Mouse (Mus musculus): Measurements from ENCODE around the gene Naglu.

The Naglu gene

GRCm38 (mm10) chr11:101069391-101070188 lies at the start of gene Naglu:
Gene Naglu (plus strand): TSS chr11:101070012.
- peak; percentile 94 for DNase-seq (ENCODE audit: low spot score in 2 of 2)

- no peak for DNase-seq (ENCODE audit: low spot score in 2 of 2)
Measured at GRCm38 (mm10) chr11:101023371-101023770, 46.4 kb upstream of the Naglu start.

GRCm38 (mm10) chr11:101024001-101024400 lies 45.8 kb upstream of the Naglu start:
- DNase-seq (ENCODE audit: low spot score in 2 of 2), result no peak

- no peak for DNase-seq (ENCODE audit: low spot score in 2 of 2)
Measured at GRCm38 (mm10) chr11:101027121-101027520, 42.7 kb upstream of the Naglu start.

- DNase-seq (ENCODE audit: low spot score in 2 of 2), result no peak
Measured at GRCm38 (mm10) chr11:101029320-101029719, 40.5 kb upstream of the Naglu start.

- no peak for DNase-seq (ENCODE audit: low spot score in 2 of 2)
Measured at GRCm38 (mm10) chr11:101030136-101030807, 39.5 kb upstream of the Naglu start.

GRCm38 (mm10) chr11:101030808-101031156 lies 39.0 kb upstream of the Naglu start:
- DNase-seq (ENCODE audit: low spot score in 2 of 2), result no peak

GRCm38 (mm10) chr11:101031470-101031869 lies 38.3 kb upstream of the Naglu start:
- DNase-seq (ENCODE audit: low spot score in 2 of 2), result no peak

GRCm38 (mm10) chr11:101033856-101034500 lies 35.8 kb upstream of the Naglu start:
- DNase-seq (ENCODE audit: low spot score in 2 of 2), result no peak

- DNase-seq (ENCODE audit: low spot score in 2 of 2), result no peak
Measured at GRCm38 (mm10) chr11:101034614-101035327, 35.0 kb upstream of the Naglu start.

GRCm38 (mm10) chr11:101035328-101035695 lies 34.5 kb upstream of the Naglu start:
- no peak for DNase-seq (ENCODE audit: low spot score in 2 of 2)

GRCm38 (mm10) chr11:101037795-101038194 lies 32.0 kb upstream of the Naglu start:
- no peak for DNase-seq (ENCODE audit: low spot score in 2 of 2)

GRCm38 (mm10) chr11:101045826-101046225 lies 24.0 kb upstream of the Naglu start:
- DNase-seq (ENCODE audit: low spot score in 2 of 2), result no peak

- no peak for DNase-seq (ENCODE audit: low spot score in 2 of 2)
Measured at GRCm38 (mm10) chr11:101046440-101046839, 23.4 kb upstream of the Naglu start.

- DNase-seq (ENCODE audit: low spot score in 2 of 2), result no peak
Measured at GRCm38 (mm10) chr11:101047502-101047901, 22.3 kb upstream of the Naglu start.

- DNase-seq (ENCODE audit: low spot score in 2 of 2), result no peak
Measured at GRCm38 (mm10) chr11:101050359-101050758, 19.5 kb upstream of the Naglu start.

GRCm38 (mm10) chr11:101051051-101051493 lies 18.7 kb upstream of the Naglu start:
- peak in 1 of 2 experiments; percentile 53 for DNase-seq (ENCODE audit: low spot score in 2 of 2)

GRCm38 (mm10) chr11:101051617-101052016 lies 18.2 kb upstream of the Naglu start:
- no peak for DNase-seq (ENCODE audit: low spot score in 2 of 2)

GRCm38 (mm10) chr11:101052751-101053473 lies 16.9 kb upstream of the Naglu start:
- DNase-seq (ENCODE audit: low spot score in 2 of 2), result peak in 1 of 2 experiments; percentile 48

GRCm38 (mm10) chr11:101053974-101054373 lies 15.8 kb upstream of the Naglu start:
- no peak for DNase-seq (ENCODE audit: low spot score in 2 of 2)

GRCm38 (mm10) chr11:101055418-101055817 lies 14.4 kb upstream of the Naglu start:
- no peak for DNase-seq (ENCODE audit: low spot score in 2 of 2)
